Mouse (Mus musculus): Measurements from ENCODE around the gene Tubd1.
"Not testable (repeated sequence)": the region's sequence is repeated elsewhere in the genome, so short reads cannot be mapped to it uniquely, and the experiment has no call there.

Gene Tubd1

GRCm38 (mm10) chr11:86544639-86545299 lies at the start of gene Tubd1, which contains the start of gene Rps6kb1:
Gene Tubd1 (plus strand): TSS chr11:86544991.
Gene Rps6kb1 (minus strand): TSS chr11:86544805.
- peak; percentile 99 to 100 for DNase-seq

DNA sequence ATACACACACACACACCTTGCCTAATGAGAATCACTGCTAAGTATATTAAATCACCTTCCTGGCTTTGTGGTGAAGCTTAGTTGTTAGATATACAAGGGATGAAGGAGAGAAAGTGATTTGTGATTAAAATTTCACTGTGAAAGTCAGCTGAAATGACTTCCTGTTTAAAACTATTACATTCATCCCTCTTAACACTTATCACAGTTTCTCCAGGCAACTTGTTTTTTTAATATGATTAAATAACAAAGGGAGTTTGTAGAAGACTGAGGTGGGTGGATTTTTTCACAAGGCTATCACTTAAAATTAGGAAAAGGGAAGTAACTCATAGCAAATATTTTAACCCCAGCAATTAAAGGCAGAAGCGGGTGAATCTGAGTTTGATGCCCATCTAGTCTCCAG lies 47.4 kb upstream of the Tubd1 start:
- DNase-seq = no peak

GRCm38 (mm10) chr11:86497908-86498307 lies 46.9 kb upstream of the Tubd1 start:
- peak in 1 of 2 experiments; percentile 10 for DNase-seq

DNA sequence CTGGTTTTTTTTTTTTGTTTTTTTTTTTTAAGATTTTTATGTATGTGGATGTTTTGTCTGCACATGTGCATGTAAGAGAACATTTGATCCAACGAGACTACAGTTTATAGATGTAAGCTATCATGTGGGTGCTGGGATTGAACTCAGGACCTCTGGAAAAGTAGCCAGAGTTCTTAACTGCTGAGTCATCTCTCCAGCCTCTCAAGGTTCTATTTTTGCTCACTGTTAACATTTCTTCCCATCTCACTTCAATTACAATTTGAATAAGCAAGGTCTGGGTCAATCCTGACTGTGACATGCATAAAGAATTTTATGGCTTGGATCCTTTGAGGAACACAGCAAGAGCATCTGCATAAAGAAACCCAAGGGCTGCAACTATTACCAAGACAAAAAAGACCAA lies 44.0 kb upstream of the Tubd1 start:
- DNase-seq = no peak

DNA sequence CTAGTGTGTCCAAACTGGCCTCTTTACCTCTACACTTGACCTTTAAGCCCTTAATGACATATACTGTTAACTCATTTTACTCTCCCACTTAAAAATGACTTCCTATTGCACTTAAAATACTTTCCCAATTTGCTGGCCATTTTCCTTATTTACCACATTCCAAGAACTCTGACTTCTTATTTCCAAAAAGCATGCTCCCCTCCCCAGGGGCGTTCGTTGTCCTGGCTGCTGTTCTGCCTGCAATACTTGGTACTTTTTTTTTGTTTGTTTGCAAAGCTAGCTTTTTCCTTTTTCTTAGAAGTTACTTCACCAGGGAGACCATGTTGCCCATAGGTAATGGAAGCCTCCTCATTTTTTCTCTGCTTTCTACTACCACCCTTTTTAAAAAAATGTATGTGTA lies 41.7 kb upstream of the Tubd1 start:
- no peak for DNase-seq

- no peak for DNase-seq
These were observed 37.5 kb upstream of the Tubd1 start for GRCm38 (mm10) chr11:86507334-86507733.

GRCm38 (mm10) chr11:86507991-86508390 lies 36.8 kb upstream of the Tubd1 start:
- DNase-seq = no peak

- no peak for DNase-seq
These were observed 28.2 kb upstream of the Tubd1 start for GRCm38 (mm10) chr11:86516620-86517019.

- DNase-seq = no peak
These were observed 27.6 kb upstream of the Tubd1 start for GRCm38 (mm10) chr11:86517229-86517628.

GRCm38 (mm10) chr11:86519751-86520150 lies 25.0 kb upstream of the Tubd1 start:
- DNase-seq = no peak

DNA sequence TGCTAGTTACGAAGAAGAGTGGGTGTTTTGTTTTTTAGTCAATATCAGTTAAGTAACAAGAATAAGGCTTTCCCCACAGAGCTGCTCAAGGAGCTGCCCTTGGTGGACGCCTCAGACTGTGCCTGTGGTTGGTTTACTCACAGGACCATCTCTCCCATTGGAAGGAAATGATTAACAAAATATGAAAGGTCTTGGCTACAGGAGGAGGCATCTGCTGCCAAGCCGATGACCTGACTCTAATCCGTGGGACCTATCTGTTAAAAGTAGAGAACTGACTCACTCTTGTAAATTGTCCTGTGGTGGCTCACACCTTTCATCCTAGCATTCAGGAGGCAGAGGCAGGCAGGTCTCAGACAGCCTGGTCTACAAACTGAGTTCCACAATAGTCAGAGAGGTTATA lies 17.3 kb upstream of the Tubd1 start:
- no peak for DNase-seq

DNA sequence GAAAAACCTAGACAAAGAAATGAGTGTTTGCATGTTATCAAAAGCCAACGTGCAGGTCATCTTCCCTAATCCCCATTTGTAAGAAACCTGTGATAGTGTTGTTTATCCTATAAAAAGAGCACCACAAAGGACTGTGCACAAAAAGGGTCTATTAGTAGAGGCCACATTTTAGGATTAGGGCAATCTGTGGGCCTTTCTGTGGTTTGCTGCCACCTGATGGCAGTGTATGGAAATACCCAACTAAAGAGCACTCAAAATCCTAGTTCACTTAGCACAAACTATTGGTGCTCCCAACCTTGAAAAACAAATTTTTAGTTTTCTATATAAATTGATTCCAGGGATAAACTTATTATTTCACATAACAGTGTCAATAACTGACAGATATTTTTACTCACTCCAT lies 12.0 kb upstream of the Tubd1 start:
- DNase-seq = peak; percentile 27 to 41

DNA sequence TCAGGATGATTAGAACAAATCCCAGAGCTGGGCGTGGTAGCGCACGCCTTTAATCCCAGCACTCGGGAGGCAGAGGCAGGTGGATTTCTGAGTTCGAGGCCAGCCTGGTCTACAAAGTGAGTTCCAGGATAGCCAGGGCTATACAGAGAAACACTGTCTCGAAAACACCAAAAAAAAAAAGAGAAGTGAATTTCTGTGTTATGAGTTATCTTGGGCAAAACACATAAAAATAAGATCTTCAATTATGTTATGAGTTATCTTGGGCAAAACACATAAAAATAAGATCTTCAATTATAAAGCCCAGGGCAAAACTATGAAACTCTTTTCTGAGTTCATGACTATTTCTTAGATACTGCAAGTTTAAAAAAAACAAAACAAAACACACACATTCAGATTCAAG lies 11.5 kb upstream of the Tubd1 start:
- not testable (repeated sequence) for DNase-seq

- DNase-seq = no peak
These were observed 10.4 kb upstream of the Tubd1 start for GRCm38 (mm10) chr11:86534201-86534910.

DNA sequence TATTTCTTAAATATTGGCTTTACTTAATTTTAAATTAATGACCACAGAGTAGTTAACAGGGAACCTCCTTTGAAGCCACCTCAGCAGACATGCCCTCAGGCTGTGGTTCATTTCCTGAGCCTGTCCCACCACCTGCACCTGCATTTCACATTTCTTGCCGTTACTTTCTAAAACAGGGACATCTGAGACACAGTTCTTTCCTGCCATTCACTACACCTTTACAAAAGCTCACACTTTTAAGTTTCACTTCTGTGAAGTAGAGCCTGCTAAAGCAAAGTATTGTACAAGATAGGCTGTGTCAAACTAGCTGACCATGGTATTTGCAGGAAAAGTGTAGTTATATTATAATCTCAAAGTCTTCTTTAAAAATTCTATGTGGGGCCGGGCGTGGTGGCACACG lies 6.0 kb upstream of the Tubd1 start:
- DNase-seq = no peak

DNA sequence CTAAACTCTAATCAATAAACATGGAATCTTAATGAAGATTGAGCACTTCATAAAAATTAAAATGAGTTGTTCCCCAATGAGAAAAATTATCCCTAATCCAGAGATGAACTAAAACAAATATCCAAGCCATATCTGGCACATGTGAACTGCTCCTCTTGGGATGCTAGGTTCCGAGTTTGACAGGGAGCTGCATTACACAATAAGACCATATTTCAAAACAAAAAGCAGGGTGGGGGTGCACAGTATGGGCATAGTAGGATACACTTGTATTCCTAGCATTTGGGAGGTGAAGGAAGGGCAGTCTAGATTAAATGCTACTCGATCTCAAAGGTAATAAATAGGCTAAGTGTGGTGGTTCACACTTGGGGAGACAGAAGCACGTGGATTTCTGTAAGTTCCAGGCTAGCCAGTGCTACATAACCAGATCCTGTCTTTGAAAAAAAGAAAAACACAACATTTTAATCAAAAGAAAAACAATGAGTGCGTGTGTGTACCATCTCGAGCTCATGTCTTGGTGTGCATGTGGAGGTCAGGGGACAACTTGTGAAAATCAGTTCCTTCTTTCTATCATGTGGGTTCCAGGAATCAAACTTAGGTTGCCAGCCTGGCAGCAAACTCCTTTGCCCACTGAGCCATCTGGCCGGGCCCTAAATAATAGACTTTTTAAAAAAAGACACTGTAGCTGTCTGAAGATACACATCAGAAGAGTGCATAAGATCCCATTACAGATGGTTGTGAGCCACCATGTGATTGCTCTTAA lies 4.9 kb upstream of the Tubd1 start:
- no peak for DNase-seq

- no peak for DNase-seq
These were observed 4.3 kb upstream of the Tubd1 start for GRCm38 (mm10) chr11:86540476-86540845.

DNA sequence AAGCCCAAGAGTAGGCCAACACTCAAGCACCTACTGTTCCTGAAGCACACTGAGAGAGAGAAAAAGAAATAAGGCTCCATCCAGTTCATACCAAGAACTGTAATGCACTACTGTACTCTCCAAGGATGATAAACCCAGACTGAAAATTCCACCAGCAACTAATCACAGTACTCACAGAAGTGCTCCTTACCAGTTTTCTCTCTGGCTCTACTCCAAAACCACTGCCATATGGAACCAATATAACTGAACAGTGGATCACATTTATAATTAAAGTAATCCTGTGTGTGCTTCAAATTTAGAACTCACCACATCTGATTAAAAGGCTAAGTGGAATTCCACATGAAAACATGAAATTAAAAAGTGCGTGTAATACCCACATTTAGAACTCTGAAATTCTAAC lies 1.9 kb upstream of the Tubd1 start:
- DNase-seq = no peak

GRCm38 (mm10) chr11:86543960-86544638 lies 692 bp upstream of the Tubd1 start:
- no peak for DNase-seq

DNA sequence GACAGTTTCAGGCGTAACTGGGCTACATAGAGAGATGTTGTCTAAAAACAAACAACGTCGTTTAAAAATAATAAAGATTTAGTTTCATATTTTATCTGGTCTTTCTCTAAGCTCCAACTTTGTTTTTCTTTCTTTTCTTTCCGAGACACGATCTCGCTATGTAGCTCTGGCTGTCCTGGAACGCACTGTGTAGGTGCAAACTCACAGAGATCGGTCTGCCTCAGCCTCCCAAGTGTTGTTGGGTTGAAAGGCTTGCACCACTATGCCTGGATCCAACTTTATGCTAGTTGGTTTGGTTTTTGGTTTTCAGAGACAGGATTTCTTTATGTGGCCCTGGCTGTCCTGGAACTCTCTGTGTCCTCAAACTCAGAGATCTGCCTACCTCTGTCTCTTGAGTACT lies 765 bp downstream of the Tubd1 start:
- no peak for DNase-seq

DNA sequence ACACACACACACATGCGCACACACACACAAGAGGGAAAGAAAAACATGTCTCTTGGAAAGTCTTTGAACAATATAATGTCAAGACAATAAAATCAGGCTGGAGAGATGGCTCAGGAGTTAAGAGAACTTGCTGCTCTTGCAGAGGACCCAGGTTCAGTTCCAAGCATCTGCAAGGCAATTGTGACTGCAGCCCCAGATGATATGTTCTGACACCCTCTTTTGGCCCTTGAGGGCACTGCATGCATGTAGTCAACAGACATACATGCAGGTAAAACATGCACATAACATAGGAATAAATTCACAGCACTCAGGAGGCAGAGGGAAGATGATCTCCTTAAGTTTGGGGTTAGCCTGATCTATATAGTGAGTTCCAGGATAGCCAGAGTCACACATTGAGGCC lies 2.6 kb downstream of the Tubd1 start:
- DNase-seq = no peak

GRCm38 (mm10) chr11:86553525-86553924 lies 8.7 kb downstream of the Tubd1 start:
- no peak for DNase-seq

DNA sequence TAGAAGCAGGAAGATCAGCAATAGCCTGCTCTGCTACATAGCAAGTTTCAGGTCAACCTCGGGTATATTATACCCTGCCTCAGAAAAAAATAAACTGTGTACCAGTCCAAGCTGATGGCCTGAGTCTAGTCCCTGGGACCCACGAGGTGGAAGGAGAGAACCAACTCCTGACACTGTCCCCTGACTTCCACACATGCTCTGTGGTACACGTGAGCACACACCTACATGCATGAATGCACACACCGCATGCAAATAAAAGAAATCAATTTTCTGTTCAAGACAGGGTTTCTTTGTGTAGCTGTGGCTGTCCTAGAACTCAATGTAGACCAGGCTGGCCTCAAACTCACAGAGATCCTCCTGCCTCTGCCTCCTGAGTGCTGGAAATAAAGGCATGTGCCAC lies 13.5 kb downstream of the Tubd1 start:
- no peak for DNase-seq
